Mouse (Mus musculus): Measurements from ENCODE around the gene Cnn3. TPM values are rescaled to one million over a fixed set of nuclear protein-coding genes. Genes with fewer than 3 reads are reported as not detected.

Gene Cnn3
- polyA plus RNA-seq, 1 experiment, result 64.4 TPM

- TF ChIP-seq POLR2A (IDR thresholded peaks at IDR 0.05; ENCODE audit: borderline replicate concordance, control insufficient read depth, low read depth, low read length), result no peak
- no peak for TF ChIP-seq CTCF (IDR thresholded peaks at IDR 0.05; ENCODE audit: control insufficient read depth, insufficient read depth, low read length)
- WGBS, result 61% methylated on average over 5 of the region's 5 CpGs
- H3K27ac ChIP-seq (ENCODE audit: control insufficient read depth, insufficient read depth, low read depth, low read length, poor library complexity), result no peak overlapping the region
- H3K4me1 ChIP-seq (ENCODE audit: control insufficient read depth, insufficient read depth, low read length), result peaks cover 3% of the 10 kb centered on the region
- no peak overlapping the region for H3K4me3 ChIP-seq (replicated peaks; ENCODE audit: control insufficient read depth, low read depth, low read length)
Observed at GRCm38 (mm10) chr3:121435296-121435695, 9.0 kb downstream of the Cnn3 start.

GRCm38 (mm10) chr3:121437070-121437469 lies 10.8 kb downstream of the Cnn3 start:
- TF ChIP-seq POLR2A (IDR thresholded peaks at IDR 0.05; ENCODE audit: borderline replicate concordance, control insufficient read depth, low read depth, low read length) (no peak), CTCF (IDR thresholded peaks at IDR 0.05; ENCODE audit: control insufficient read depth, insufficient read depth, low read length) (no peak)
- Histone ChIP-seq H3K4me1 (ENCODE audit: control insufficient read depth, insufficient read depth, low read length) (peaks cover 3% of the 10 kb centered on the region), H3K27ac (ENCODE audit: control insufficient read depth, insufficient read depth, low read depth, low read length, poor library complexity) (no peak overlapping the region), H3K4me3 (replicated peaks; ENCODE audit: control insufficient read depth, low read depth, low read length) (no peak overlapping the region)
- WGBS, result 69% methylated on average over 7 of the region's 7 CpGs

GRCm38 (mm10) chr3:121437996-121438395 lies 11.7 kb downstream of the Cnn3 start:
- no peak overlapping the region for H3K4me3 ChIP-seq (replicated peaks; ENCODE audit: control insufficient read depth, low read depth, low read length)
- H3K27ac ChIP-seq (ENCODE audit: control insufficient read depth, insufficient read depth, low read depth, low read length, poor library complexity), result no peak overlapping the region
- WGBS, result 62% methylated on average over 7 of the region's 7 CpGs
- peaks cover 3% of the 10 kb centered on the region for H3K4me1 ChIP-seq (ENCODE audit: control insufficient read depth, insufficient read depth, low read length)
- TF ChIP-seq POLR2A (IDR thresholded peaks at IDR 0.05; ENCODE audit: borderline replicate concordance, control insufficient read depth, low read depth, low read length) (no peak), CTCF (IDR thresholded peaks at IDR 0.05; ENCODE audit: control insufficient read depth, insufficient read depth, low read length) (no peak)

- Histone ChIP-seq H3K4me3 (replicated peaks; ENCODE audit: control insufficient read depth, low read depth, low read length) (no peak overlapping the region), H3K27ac (ENCODE audit: control insufficient read depth, insufficient read depth, low read depth, low read length, poor library complexity) (no peak overlapping the region), H3K4me1 (ENCODE audit: control insufficient read depth, insufficient read depth, low read length) (peaks cover 2% of the 10 kb centered on the region)
- TF ChIP-seq CTCF (IDR thresholded peaks at IDR 0.05; ENCODE audit: control insufficient read depth, insufficient read depth, low read length), result no peak
- TF ChIP-seq POLR2A (IDR thresholded peaks at IDR 0.05; ENCODE audit: borderline replicate concordance, control insufficient read depth, low read depth, low read length), result no peak
- 78% methylated on average over 11 of the region's 11 CpGs for WGBS
Observed at GRCm38 (mm10) chr3:121439623-121440161, 13.4 kb downstream of the Cnn3 start.

- WGBS, result 93% methylated on average over 12 of the region's 12 CpGs
Observed at GRCm38 (mm10) chr3:121441504-121441903, 15.2 kb downstream of the Cnn3 start.

GRCm38 (mm10) chr3:121442288-121442687 lies 16.0 kb downstream of the Cnn3 start:
- Histone ChIP-seq H3K27ac (ENCODE audit: control insufficient read depth, insufficient read depth, low read depth, low read length, poor library complexity) (no peak overlapping the region), H3K4me3 (replicated peaks; ENCODE audit: control insufficient read depth, low read depth, low read length) (no peak overlapping the region), H3K4me1 (ENCODE audit: control insufficient read depth, insufficient read depth, low read length) (no peaks in the 10 kb centered on the region; the same call in none of the 2 replicates)
- 65% methylated on average over 5 of the region's 5 CpGs for WGBS
- TF ChIP-seq POLR2A (IDR thresholded peaks at IDR 0.05; ENCODE audit: borderline replicate concordance, control insufficient read depth, low read depth, low read length) (no peak), CTCF (IDR thresholded peaks at IDR 0.05; ENCODE audit: control insufficient read depth, insufficient read depth, low read length) (no peak)

More at GRCm38 (mm10) chr3:121441504-121441903, 15.2 kb downstream of the Cnn3 start:
- H3K27ac ChIP-seq (ENCODE audit: control insufficient read depth, insufficient read depth, low read depth, low read length, poor library complexity), result no peak overlapping the region
- no peaks in the 10 kb centered on the region; the same call in none of the 2 replicates for H3K4me1 ChIP-seq (ENCODE audit: control insufficient read depth, insufficient read depth, low read length)
- TF ChIP-seq POLR2A (IDR thresholded peaks at IDR 0.05; ENCODE audit: borderline replicate concordance, control insufficient read depth, low read depth, low read length) (no peak), CTCF (IDR thresholded peaks at IDR 0.05; ENCODE audit: control insufficient read depth, insufficient read depth, low read length) (no peak)
- no peak overlapping the region for H3K4me3 ChIP-seq (replicated peaks; ENCODE audit: control insufficient read depth, low read depth, low read length)

- WGBS, result 43% methylated on average over 4 of the region's 4 CpGs
Observed at GRCm38 (mm10) chr3:121443861-121444271, 17.6 kb downstream of the Cnn3 start.

GRCm38 (mm10) chr3:121444414-121444813 lies 18.1 kb downstream of the Cnn3 start:
- Histone ChIP-seq H3K27ac (ENCODE audit: control insufficient read depth, insufficient read depth, low read depth, low read length, poor library complexity) (no peak overlapping the region), H3K4me1 (ENCODE audit: control insufficient read depth, insufficient read depth, low read length) (no peaks in the 10 kb centered on the region; the same call in none of the 2 replicates), H3K4me3 (replicated peaks; ENCODE audit: control insufficient read depth, low read depth, low read length) (no peak overlapping the region)
- TF ChIP-seq CTCF (IDR thresholded peaks at IDR 0.05; ENCODE audit: control insufficient read depth, insufficient read depth, low read length), result no peak
- no peak for TF ChIP-seq POLR2A (IDR thresholded peaks at IDR 0.05; ENCODE audit: borderline replicate concordance, control insufficient read depth, low read depth, low read length)
- WGBS, result 75% methylated on average over 6 of the region's 6 CpGs

More at GRCm38 (mm10) chr3:121443861-121444271, 17.6 kb downstream of the Cnn3 start:
- Histone ChIP-seq H3K4me3 (replicated peaks; ENCODE audit: control insufficient read depth, low read depth, low read length) (no peak overlapping the region), H3K4me1 (ENCODE audit: control insufficient read depth, insufficient read depth, low read length) (no peaks in the 10 kb centered on the region; the same call in none of the 2 replicates), H3K27ac (ENCODE audit: control insufficient read depth, insufficient read depth, low read depth, low read length, poor library complexity) (no peak overlapping the region)
- TF ChIP-seq POLR2A (IDR thresholded peaks at IDR 0.05; ENCODE audit: borderline replicate concordance, control insufficient read depth, low read depth, low read length), result no peak

- Histone ChIP-seq H3K4me3 (replicated peaks; ENCODE audit: control insufficient read depth, low read depth, low read length) (no peak overlapping the region), H3K4me1 (ENCODE audit: control insufficient read depth, insufficient read depth, low read length) (no peaks in the 10 kb centered on the region; the same call in none of the 2 replicates), H3K27ac (ENCODE audit: control insufficient read depth, insufficient read depth, low read depth, low read length, poor library complexity) (no peak overlapping the region)
- TF ChIP-seq CTCF (IDR thresholded peaks at IDR 0.05; ENCODE audit: control insufficient read depth, insufficient read depth, low read length), result no peak
- no peak for TF ChIP-seq POLR2A (IDR thresholded peaks at IDR 0.05; ENCODE audit: borderline replicate concordance, control insufficient read depth, low read depth, low read length)
- WGBS, result 66% methylated on average over 8 of the region's 8 CpGs
Observed at GRCm38 (mm10) chr3:121446454-121446853, 20.2 kb downstream of the Cnn3 start.
